Mouse (Mus musculus): ENCODE measurements around the gene Dupd1.

Dupd1 gene

DNA sequence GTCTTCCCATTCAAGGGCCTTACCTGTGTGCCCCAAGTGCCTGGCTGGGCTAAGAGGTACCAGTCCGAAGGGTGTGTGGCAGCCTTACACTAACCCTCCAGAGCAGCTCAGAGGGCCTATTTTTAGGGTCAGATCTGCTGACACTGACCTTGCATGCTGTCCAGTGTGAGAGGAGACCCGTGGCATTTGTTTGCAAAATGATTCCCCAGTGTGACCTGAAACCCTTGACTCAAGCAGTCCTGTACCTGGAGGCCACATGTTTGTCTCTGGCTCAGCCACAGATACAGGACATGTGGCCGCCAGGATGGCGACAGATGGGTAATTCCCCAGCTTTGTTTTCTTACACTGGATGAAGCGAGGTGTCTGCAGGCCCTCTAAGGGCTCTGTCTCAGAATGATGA is at the start of gene Dupd1:
TSS of gene Dupd1 (minus strand) at position 91 of the 400 bp plus-strand sequence.
- DNase-seq (ENCODE audit: low spot score): no peak

DNA sequence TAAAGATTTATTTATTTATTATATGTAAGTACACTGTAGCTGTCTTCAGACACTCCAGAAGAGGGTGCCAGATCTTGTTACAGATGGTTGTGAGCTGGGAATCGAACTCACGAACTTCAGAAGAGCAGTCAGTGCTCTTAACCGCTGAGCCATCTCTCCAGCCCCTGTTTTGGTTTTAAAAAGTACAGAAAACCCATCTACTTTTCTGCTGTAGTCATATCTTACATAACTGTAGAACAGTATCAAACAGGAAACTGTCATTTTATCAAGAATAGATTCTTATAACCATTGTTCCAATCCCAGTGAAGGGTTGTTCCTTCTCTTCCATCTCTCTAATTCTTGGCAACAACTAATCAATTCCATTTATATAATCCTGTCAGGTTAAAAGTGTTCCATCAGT is 49.4 kb upstream of the Dupd1 start:
- DNase-seq (ENCODE audit: low spot score): no peak

- DNase-seq (ENCODE audit: low spot score): no peak
Measured at GRCm38 (mm10) chr14:21761560-21761959, 47.2 kb upstream of the Dupd1 start.

DNA sequence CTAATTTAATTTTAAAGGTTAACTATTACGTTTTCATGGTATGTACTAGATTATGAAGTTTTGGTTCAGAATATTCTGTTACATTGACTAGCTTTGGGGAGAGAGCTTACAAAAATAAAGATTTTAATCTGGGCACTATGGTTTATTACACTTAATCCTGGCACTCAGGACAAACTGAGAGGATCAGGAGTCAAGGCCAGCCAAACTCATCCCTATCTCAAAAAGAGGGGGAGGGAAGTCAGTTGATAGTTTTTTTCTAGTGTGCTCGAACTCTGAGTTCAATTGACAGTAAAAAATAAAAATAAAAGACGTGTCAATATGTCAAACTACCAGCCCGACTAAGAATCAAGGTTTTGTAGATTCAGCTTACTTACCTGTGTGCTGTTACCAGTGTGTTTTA is 39.0 kb upstream of the Dupd1 start:
- no peak for DNase-seq (ENCODE audit: low spot score)

DNA sequence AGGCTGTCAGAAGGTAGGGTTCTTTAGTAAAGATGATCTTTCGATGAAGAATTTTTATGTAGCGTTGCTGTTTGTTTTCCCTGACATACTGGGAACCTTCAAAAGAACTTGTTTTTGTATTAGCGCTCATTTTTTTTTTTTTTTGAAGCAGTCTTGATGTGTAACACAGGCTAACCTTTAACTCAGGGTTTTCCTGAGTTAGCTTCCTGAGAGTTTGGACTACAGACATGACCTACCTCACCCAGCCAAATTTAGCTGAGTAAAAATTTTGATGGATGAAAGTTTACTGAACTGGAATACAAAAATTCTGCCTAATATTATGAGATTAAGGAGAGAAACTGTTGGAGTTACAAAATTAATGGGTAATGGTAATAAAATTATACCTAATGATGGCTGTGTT is 38.0 kb upstream of the Dupd1 start:
- DNase-seq (ENCODE audit: low spot score): no peak

DNA sequence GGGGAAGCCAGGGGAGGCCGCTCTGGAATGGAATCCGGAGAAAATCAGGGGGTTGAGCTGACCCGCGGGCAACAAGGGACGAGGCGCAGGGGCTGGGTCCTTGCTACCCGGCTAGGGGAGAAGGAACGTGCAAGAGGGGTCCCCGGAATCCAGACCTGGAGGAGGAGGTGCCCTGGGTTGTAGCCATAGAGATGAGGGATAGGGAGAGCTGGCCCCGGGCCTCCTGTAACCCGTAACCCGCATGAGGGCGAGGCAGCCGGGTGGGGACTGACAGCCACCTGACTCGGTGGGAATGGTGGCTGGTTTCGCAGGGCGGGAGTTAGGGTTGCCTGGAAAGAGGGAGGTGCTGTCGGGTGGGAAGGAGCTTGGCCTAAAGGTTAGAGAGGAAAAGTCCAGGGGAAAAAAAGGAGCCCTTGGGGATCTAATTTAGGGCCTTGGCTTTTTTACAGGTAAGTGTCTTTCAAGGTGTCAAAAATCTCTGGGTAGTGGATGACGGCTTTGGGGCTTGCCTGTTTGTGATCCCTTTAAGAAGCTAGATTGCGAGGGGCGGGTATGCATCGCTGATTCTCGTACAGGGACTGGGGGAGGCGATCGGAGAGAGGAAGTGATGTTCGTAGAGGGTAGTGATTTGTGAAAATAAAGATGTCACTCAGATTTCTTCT is 36.6 kb upstream of the Dupd1 start, which contains the start of gene Dusp13:
TSS of gene Dusp13 (minus strand) at position 301 of the 662 bp plus-strand sequence.
- DNase-seq (ENCODE audit: low spot score): peak; percentile 79

DNA sequence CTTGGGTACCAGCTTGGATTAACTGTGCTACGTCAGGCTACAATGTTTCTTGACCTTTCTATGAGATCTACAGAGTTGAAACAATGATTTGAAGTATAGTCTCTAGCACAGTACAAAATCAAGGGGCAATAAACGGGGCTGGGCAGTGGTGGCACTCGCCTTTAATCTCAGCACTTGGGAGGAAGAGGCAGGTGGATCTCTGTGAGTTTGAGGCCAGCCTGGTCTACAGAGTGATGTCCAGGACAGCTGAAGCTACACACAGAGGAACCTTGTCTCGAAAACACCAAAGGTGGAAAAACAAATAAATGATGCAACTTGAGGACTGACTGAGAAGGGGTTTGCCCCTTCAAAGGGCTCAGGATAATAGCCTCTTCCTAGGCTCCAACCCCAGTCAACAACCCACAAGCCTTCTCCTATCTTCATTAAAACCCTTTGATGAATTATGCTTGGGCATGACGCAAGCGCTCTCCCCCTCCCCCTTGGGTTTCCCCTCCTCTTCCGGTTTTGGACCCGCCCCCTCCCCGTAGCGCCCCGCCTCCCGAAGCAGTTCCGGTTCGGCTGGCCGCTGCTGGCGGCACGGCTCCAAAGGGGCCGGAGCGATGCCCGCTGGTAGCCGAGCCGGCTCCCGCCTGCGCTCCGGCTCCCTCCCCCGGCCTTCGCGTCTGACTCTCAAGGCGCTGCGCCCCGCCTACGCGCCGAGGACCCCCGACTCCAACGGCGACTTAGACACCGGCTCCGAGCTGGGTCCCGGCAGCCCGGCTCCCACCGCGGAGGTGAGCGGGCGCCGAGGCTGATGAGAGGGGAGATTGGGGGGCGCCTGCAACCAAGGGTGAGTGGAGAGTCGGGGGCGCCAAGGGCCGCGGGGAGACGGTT is 35.9 kb upstream of the Dupd1 start, which contains the start of gene Samd8:
TSS of gene Samd8 (plus strand) at position 524 of the 873 bp plus-strand sequence.
- DNase-seq (ENCODE audit: low spot score): peak; percentile 89

DNA sequence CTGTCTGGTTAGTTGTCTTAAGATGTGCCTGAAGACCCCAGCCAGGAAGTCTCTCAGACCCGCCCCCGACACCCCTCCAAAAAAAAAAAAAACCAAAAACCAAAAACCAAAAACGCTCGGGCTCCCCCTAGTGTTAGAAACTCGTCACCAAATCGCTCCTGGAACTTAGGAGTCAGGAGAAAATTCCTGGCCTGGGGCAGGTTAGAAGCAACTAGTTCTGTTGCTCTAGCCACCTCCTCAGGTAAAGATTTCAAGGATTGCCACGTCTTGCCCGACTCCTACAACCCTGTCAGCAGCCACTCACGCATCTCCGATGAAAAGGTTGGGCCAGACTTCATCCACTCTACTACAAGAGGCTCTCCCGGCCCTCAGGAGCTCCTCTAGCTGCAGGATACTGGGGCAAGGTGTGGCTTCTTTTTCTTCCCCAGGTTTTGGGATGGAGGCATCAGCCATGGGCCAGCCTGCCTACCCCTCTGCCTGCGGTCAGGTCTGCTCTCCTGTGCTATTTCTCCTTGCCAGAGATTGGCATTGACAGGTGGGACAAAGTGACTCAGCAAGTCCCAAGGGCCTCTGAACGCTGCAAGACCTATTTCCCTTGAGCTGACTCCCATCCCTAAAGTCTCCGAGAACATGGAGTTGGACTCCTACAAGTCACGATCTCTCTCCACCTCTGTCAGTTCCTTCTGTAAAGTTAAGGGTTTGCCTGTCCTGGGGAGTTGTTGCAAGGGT is 33.9 kb upstream of the Dupd1 start:
- DNase-seq (ENCODE audit: low spot score): no peak

GRCm38 (mm10) chr14:21747436-21748141 is 33.2 kb upstream of the Dupd1 start:
- DNase-seq (ENCODE audit: low spot score): no peak

- no peak for DNase-seq (ENCODE audit: low spot score)
Measured at GRCm38 (mm10) chr14:21746846-21747245, 32.5 kb upstream of the Dupd1 start.

DNA sequence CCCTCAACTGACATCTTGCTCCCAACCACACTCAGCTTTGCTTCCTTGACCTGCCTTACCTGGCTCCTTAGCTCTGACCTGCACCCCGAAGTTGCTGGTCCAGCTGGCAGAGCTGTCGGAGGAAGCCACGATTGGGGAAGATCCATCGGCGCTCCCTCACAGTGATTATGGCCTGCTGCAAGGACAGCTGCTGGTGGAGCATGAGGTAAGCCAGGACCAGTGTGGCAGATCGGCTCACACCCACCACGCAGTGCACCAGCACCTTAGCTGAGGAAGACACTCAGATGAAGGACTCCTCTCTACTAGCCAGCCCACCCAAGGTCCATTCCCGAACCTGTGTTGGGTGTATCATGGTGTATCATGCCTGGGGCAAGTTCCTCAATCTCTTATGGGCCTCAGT is 31.9 kb upstream of the Dupd1 start:
- DNase-seq (ENCODE audit: low spot score): no peak

- DNase-seq (ENCODE audit: low spot score): no peak
Measured at GRCm38 (mm10) chr14:21745149-21745548, 30.8 kb upstream of the Dupd1 start.

DNA sequence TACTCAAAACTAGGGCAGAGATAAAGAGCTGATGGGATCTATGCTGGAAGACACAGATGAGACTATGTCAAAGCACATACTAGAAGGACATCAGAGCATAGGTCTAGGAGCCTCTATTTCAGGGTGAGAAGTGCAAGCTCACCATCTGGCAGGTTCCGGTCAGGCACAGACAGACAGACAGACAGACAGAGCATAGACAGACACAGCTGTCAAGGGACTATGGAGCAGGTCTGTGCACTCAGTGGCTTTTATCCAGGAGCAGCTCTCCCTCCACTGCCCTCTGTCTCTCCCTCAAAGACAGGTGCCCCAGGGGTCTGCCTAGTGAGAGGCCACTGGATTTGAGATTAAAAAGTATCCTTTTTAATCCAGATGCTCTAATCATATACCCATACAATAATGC is 29.8 kb upstream of the Dupd1 start:
- no peak for DNase-seq (ENCODE audit: low spot score)

DNA sequence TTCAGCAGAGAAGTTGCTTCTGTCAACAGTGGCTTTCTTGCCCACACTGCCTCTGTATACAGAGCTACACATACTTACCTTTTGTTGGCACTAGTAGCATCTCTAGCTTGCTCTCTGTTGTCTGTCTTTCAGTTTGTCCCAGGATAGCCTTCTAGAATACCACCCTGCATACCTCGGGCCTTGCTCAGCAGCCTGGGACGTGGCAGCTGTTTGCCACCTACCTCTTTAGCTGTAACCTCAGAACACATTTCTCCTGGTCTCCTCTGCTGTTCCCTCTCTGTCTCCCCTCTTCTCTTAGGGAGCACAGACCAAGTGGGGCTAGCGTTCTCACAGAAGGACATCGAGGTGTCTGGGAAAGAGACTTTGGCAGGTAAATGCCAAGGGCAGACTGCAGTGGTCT is 28.1 kb upstream of the Dupd1 start:
- DNase-seq (ENCODE audit: low spot score): no peak

DNA sequence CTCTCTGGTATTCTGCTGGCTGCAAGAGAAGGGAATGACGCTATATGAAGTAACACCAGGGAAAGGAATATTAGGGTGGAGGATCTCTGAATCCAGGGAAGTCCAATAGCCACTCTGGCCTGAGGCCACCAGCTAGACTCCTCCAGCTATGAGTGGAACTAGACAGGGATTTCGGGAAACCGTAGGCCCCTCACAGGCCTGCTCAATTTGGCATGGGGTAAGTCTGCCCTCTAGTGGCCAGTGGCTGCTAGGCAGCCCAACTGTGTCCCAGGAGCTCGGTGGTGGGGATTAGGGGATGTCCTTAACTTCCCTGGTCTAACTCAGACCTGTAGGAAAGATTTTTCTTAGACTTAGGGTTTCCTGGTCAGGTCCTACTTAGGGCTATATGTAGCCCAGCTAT is 27.4 kb upstream of the Dupd1 start:
- DNase-seq (ENCODE audit: low spot score): peak; percentile 64

GRCm38 (mm10) chr14:21741314-21741713 is 26.9 kb upstream of the Dupd1 start:
- no peak for DNase-seq (ENCODE audit: low spot score)

DNA sequence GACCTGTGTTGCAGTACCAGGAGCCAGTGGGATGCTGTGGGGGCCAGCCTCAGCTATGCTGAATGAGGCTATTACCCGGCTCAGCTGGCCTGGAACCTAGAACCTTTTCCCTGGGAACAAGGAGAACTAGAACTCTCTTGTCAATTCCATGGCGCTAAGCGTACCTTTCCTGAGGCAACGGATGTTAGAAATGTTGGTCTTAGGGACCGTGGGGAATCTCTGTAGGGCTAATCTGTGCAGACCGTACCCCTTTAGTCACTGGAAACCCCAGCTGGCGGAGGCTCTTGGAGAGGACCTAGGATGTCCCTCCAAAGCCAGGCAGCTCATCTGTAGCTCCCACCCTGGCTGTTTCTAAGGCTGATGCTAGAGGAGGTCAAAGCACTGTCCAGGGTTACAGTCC is 26.0 kb upstream of the Dupd1 start:
- no peak for DNase-seq (ENCODE audit: low spot score)

GRCm38 (mm10) chr14:21733131-21733905 is 18.9 kb upstream of the Dupd1 start:
- DNase-seq (ENCODE audit: low spot score): no peak

GRCm38 (mm10) chr14:21729936-21730335 is 15.6 kb upstream of the Dupd1 start:
- DNase-seq (ENCODE audit: low spot score): no peak

GRCm38 (mm10) chr14:21729031-21729732 is 14.8 kb upstream of the Dupd1 start:
- DNase-seq (ENCODE audit: low spot score): no peak

All from yolk sac, embryonic 10.5 days (tissue).